Mouse (Mus musculus) heart, postnatal 0 days (tissue): ENCODE results near the gene Pwwp2b.

ENCODE experiments used
- CTCF ChIP-seq: IDR thresholded peaks from 2 replicates; pipeline ENCODE4 v1.5.1; 2016; ENCODE audit warnings: antibody characterized with exemption, control low read depth, low read depth
- EP300 ChIP-seq: IDR thresholded peaks from 2 replicates; pipeline ENCODE4 v1.6.1; 2016; ENCODE audit warnings: antibody characterized with exemption, low read depth

DNA sequence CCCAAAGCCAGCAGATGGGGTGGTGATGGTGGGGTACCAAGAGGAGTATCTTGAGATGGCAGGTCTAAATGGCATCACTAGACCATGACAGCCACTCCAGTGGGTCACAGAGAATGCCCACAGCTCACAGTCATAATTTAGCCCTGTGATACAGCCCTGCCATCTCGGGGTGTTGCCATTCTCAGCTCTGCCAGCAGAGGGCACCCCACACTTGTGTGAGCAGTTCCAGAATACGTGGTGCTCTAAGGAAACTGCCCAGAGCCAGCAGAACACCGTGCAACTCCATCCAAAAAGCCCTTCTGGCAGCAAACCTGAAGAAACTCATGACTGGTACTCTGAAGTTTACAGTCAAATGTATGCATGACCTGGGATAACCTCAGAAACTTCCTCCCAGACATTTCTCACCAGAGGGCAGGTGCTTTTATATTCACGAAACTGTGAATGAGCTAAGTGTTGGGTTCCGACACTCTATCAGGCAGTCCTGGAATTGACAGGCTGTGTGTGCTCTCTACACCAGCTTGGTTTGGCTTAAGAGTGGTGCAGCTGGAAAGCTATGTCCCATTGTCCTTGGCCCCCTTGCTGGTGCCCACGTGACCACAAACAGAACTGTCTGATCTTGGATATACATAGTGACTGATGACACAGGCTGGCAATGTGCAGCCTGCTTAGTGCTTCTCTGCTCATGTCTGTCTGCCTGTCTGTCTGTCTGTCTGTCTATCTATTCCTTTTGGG lies 55.2 kb downstream of the Pwwp2b start:
- TF ChIP-seq EP300 (no peak), CTCF (peak; percentile 97)
